Mouse (Mus musculus): ENCODE measurements at regions not wholly inside any gene's neighbourhood (a gene's known extent, or its start where the extent isn't known, plus 50 kb on each side); places are given as distances from the start of the nearest gene placed in this dataset.
A peak's percentile ranks its signal among the peaks of the same experiment; 100 is the strongest.

- no peak for DNase-seq (ENCODE audit: low spot score in 2 of 2)
Measured at GRCm38 (mm10) chr12:42987018-42987606, 1223.0 kb downstream of the Dnajb9 start.

GRCm38 (mm10) chr12:42986505-42986904, 1223.6 kb downstream of the Dnajb9 start:
- no peak for DNase-seq (ENCODE audit: low spot score in 2 of 2)

- no peak for DNase-seq (ENCODE audit: low spot score in 2 of 2)
Measured at GRCm38 (mm10) chr12:42986096-42986495, 1224.0 kb downstream of the Dnajb9 start.

GRCm38 (mm10) chr12:42978828-42979227, 1231.3 kb downstream of the Dnajb9 start:
- DNase-seq (ENCODE audit: low spot score in 2 of 2): no peak

- DNase-seq (ENCODE audit: low spot score in 2 of 2): peak in 1 of 2 experiments; percentile 1
Measured at GRCm38 (mm10) chr12:42972766-42973165, 1237.4 kb downstream of the Dnajb9 start.

GRCm38 (mm10) chr12:42961535-42961934, 1248.6 kb downstream of the Dnajb9 start:
- DNase-seq (ENCODE audit: low spot score in 2 of 2): no peak

- DNase-seq (ENCODE audit: low spot score in 2 of 2): no peak
Measured at GRCm38 (mm10) chr12:42947961-42948360, 1262.2 kb downstream of the Dnajb9 start.

GRCm38 (mm10) chr12:42914374-42914773, 1295.8 kb downstream of the Dnajb9 start:
- no peak for DNase-seq (ENCODE audit: low spot score in 2 of 2)

All from urinary bladder, adult 18-20 months (tissue).